Mouse (Mus musculus): ENCODE measurements at regions not wholly inside any gene's neighbourhood (a gene's known extent, or its start where the extent isn't known, plus 50 kb on each side); places are given as distances from the start of the nearest gene placed in this dataset.

DNA sequence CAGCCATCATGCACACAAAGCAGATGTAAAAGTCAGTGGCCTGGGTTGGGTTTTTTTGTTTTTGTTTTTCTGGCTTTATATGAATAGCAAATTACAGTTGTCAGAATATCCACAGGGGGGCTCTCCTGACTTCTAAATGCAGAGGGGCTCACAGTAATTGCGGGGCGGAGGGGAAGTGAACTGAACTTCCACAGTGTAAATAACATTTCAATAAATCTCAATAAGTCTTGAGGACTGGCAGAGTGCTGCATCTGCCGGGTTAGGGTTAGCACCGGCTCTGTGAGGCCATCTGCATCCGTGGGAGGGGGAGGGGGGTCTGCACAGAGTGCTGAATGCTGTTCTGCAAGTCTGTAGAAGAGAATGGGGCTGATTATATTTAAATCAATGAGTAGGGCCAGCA lies 50.3 kb upstream of the Arl4c start:
- peak; percentile 63 for ATAC-seq
- no peak overlapping the region for H3K4me2 ChIP-seq (ENCODE audit: low read length)
- WGBS = 2% methylated on average over 5 of the region's 5 CpGs

DNA sequence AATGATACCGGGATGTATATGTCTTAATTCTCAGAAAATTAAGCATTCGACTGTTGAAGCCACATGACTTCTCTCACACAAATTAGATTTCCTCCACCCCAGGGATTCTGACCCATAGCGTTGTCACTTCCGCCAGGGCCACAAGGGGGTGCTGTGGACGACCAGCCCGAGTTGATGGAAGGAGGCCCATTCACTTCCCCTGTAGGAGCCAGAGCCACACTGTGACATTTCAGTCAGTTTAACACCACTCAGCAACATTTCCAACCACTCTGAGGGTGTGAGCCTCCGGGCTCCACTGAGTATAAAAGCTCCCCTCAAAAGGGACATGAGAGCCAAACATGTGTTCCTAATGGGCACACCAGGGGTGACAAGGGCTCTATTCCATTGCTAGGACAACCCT lies 54.6 kb upstream of the Arl4c start:
- no peaks in the 10 kb centered on the region for H3K36me3 ChIP-seq (ENCODE audit: control insufficient read depth, insufficient read depth, low read length)
- WGBS = 67% methylated on average over 7 of the region's 7 CpGs
- H3K4me1 ChIP-seq (ENCODE audit: control insufficient read depth, insufficient read depth, low read depth, low read length) = peaks cover 10% of the 10 kb centered on the region
- H3K9me3 ChIP-seq (ENCODE audit: control insufficient read depth, low read length) = no peaks in the 10 kb centered on the region
- no peak overlapping the region for H3K9ac ChIP-seq (ENCODE audit: low read depth, low read length)
- H3K4me2 ChIP-seq (ENCODE audit: low read length) = no peak overlapping the region
- peak; percentile 51; the same call in 1 of the 2 replicates for ATAC-seq
- no peak overlapping the region for H3K4me3 ChIP-seq (ENCODE audit: low read length)
- no peaks in the 10 kb centered on the region for H3K27me3 ChIP-seq (replicated peaks; ENCODE audit: control insufficient read depth, insufficient read depth, low read length)
- H3K27ac ChIP-seq (ENCODE audit: low read depth, low read length) = peak overlapping the region; percentile 54

More for the DNA sequence above, 50.3 kb upstream of the Arl4c start:
- H3K27me3 ChIP-seq (replicated peaks; ENCODE audit: control insufficient read depth, insufficient read depth, low read length) = no peaks in the 10 kb centered on the region
- no peak overlapping the region for H3K27ac ChIP-seq (ENCODE audit: low read depth, low read length)
- H3K9ac ChIP-seq (ENCODE audit: low read depth, low read length) = no peak overlapping the region
- H3K36me3 ChIP-seq (ENCODE audit: control insufficient read depth, insufficient read depth, low read length) = no peaks in the 10 kb centered on the region
- peaks cover 6% of the 10 kb centered on the region for H3K4me1 ChIP-seq (ENCODE audit: control insufficient read depth, insufficient read depth, low read depth, low read length)
- H3K9me3 ChIP-seq (ENCODE audit: control insufficient read depth, low read length) = no peaks in the 10 kb centered on the region
- H3K4me3 ChIP-seq (ENCODE audit: low read length) = no peak overlapping the region

DNA sequence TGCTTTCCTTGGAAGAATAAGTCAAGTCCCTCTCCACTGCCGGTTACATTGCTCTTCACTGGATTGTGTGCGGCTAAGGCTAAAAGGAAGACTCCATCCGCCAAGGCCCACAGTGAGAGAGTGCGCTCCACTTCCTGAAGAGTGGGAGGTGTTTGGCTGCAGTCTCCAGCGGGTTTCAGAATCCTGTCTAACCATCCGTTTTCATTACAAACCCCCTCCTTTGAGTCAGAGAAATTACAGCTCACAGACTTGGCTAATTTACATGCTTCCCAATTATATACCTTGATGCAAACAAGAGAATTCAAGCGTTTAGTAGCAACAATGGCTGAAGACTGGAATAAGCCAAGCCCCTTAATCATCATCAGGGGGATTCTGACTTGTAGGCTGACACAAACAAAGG lies 55.1 kb upstream of the Arl4c start:
- 26% methylated on average over 7 of the region's 7 CpGs for WGBS
- ATAC-seq = peak; percentile 64
- no peak overlapping the region for H3K4me3 ChIP-seq (ENCODE audit: low read length)
- peaks cover 10% of the 10 kb centered on the region for H3K4me1 ChIP-seq (ENCODE audit: control insufficient read depth, insufficient read depth, low read depth, low read length)
- peak overlapping the region; percentile 54 for H3K27ac ChIP-seq (ENCODE audit: low read depth, low read length)
- H3K27me3 ChIP-seq (replicated peaks; ENCODE audit: control insufficient read depth, insufficient read depth, low read length) = no peaks in the 10 kb centered on the region
- no peak overlapping the region for H3K9ac ChIP-seq (ENCODE audit: low read depth, low read length)
- H3K36me3 ChIP-seq (ENCODE audit: control insufficient read depth, insufficient read depth, low read length) = no peaks in the 10 kb centered on the region
- no peak overlapping the region for H3K4me2 ChIP-seq (ENCODE audit: low read length)
- H3K9me3 ChIP-seq (ENCODE audit: control insufficient read depth, low read length) = no peaks in the 10 kb centered on the region

DNA sequence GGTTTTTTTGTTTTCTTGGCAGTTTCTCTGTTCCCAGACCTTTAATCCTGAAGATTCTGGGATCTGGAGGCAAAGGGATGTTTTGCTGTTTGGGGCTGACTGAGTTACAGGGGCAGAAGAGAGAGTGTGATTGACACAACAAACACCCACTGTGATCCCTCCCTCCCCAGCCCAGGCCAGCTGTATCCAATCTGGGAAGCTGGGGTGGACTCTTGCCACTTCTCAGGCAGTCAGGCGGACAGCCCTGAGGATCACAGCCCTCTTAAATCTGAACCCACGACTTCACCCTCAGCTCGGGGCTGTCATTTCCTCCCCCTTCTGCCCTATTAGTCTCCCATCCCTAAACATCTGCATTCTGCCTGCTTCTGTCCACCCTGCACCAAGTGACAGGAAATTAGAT lies 55.7 kb upstream of the Arl4c start:
- 27% methylated on average over 3 of the region's 3 CpGs for WGBS
- Histone ChIP-seq H3K4me1 (ENCODE audit: control insufficient read depth, insufficient read depth, low read depth, low read length) (peaks cover 10% of the 10 kb centered on the region), H3K27me3 (replicated peaks; ENCODE audit: control insufficient read depth, insufficient read depth, low read length) (no peaks in the 10 kb centered on the region), H3K9ac (ENCODE audit: low read depth, low read length) (no peak overlapping the region), H3K4me2 (ENCODE audit: low read length) (no peak overlapping the region), H3K27ac (ENCODE audit: low read depth, low read length) (peak overlapping the region; percentile 31; the same call in 1 of the 2 replicates), H3K9me3 (ENCODE audit: control insufficient read depth, low read length) (no peaks in the 10 kb centered on the region), H3K36me3 (ENCODE audit: control insufficient read depth, insufficient read depth, low read length) (no peaks in the 10 kb centered on the region), H3K4me3 (ENCODE audit: low read length) (no peak overlapping the region)
- no peak for ATAC-seq

DNA sequence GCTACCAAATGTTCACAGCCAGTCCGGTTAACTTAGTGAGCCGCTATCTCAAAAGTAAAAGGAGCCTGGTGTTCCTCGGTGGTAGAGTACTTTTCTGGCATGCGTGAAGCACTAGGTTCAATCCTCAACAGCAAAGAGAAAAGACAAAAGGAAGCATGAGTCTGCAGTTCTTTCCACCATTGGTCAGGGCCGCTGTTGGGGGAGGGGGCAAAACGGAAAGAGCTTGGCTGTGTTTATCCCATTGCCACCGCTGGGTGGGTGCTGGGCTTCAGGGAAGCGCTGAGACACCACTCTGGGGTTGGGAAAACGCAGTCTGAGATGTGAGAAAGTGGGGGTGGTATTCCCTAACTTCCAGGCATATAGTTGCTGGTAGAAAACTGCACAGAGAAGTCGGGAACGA lies 58.6 kb upstream of the Arl4c start:
- H3K27ac ChIP-seq (ENCODE audit: low read depth, low read length) = no peak overlapping the region
- H3K36me3 ChIP-seq (ENCODE audit: control insufficient read depth, insufficient read depth, low read length) = no peaks in the 10 kb centered on the region
- 69% methylated on average over 11 of the region's 11 CpGs for WGBS
- ATAC-seq = no peak
- H3K4me3 ChIP-seq (ENCODE audit: low read length) = no peak overlapping the region
- H3K9me3 ChIP-seq (ENCODE audit: control insufficient read depth, low read length) = no peaks in the 10 kb centered on the region
- no peaks in the 10 kb centered on the region for H3K27me3 ChIP-seq (replicated peaks; ENCODE audit: control insufficient read depth, insufficient read depth, low read length)
- H3K4me2 ChIP-seq (ENCODE audit: low read length) = no peak overlapping the region
- no peak overlapping the region for H3K9ac ChIP-seq (ENCODE audit: low read depth, low read length)
- peaks cover 10% of the 10 kb centered on the region for H3K4me1 ChIP-seq (ENCODE audit: control insufficient read depth, insufficient read depth, low read depth, low read length)

DNA sequence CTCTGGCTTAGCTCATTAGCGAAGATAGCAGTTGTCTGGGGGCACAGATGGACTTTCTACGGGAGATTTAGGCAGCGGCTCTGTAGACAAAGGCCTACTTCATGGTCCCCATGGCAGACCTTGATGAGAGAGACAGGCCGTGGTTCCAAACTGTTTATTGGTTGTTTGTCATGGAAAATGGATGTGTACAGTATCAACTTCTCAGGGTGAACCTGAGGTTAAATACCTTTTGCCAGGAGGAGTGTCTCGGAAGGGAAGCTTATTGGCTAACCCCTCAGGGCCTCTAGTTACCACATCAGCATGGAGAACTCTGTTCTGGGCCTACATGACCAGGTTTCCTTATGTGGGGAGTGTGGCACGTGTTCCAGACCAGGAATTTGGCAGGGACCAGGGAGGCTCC lies 59.1 kb upstream of the Arl4c start:
- 72% methylated on average over 6 of the region's 6 CpGs for WGBS
- Histone ChIP-seq H3K27ac (ENCODE audit: low read depth, low read length) (no peak overlapping the region), H3K4me2 (ENCODE audit: low read length) (no peak overlapping the region), H3K9ac (ENCODE audit: low read depth, low read length) (no peak overlapping the region), H3K9me3 (ENCODE audit: control insufficient read depth, low read length) (no peaks in the 10 kb centered on the region), H3K27me3 (replicated peaks; ENCODE audit: control insufficient read depth, insufficient read depth, low read length) (no peaks in the 10 kb centered on the region), H3K4me3 (ENCODE audit: low read length) (no peak overlapping the region), H3K36me3 (ENCODE audit: control insufficient read depth, insufficient read depth, low read length) (no peaks in the 10 kb centered on the region), H3K4me1 (ENCODE audit: control insufficient read depth, insufficient read depth, low read depth, low read length) (peaks cover 10% of the 10 kb centered on the region)
- no peak for ATAC-seq

DNA sequence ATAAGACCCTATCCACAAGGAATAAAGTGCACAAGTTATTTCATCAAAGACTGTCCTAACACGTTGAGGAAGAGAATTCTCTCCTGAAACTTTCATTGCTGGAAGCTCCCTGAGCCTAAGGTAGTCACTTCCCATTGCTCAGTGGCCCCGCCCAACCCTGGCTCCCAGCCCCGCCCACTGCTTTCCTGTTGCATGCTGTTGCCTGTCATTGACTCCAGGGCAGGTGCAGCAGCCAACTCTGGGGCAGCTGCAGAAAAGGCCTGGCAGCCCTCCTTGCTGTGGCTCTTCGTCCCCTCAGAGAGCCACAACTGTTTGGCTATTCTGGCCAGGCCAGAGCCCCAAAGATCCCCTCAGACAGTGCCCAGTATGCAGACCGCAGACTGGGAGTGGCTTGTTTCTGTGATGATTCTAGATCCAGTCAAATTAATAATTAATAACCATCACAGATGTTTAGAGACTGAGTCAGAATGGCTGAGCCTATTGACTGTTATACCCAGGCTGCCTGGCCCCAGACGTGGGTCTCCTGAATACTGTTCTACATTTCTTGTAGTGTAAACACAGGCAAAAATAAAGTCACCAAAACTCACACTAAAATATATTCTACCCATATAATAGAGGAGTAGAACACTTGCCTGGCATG lies 61.8 kb upstream of the Arl4c start:
- 54% methylated on average over 6 of the region's 6 CpGs for WGBS
- H3K9ac ChIP-seq (ENCODE audit: low read depth, low read length) = no peak overlapping the region
- no peaks in the 10 kb centered on the region for H3K9me3 ChIP-seq (ENCODE audit: control insufficient read depth, low read length)
- H3K36me3 ChIP-seq (ENCODE audit: control insufficient read depth, insufficient read depth, low read length) = no peaks in the 10 kb centered on the region
- ATAC-seq = no peak
- H3K4me2 ChIP-seq (ENCODE audit: low read length) = no peak overlapping the region
- no peak overlapping the region for H3K27ac ChIP-seq (ENCODE audit: low read depth, low read length)
- H3K27me3 ChIP-seq (replicated peaks; ENCODE audit: control insufficient read depth, insufficient read depth, low read length) = no peaks in the 10 kb centered on the region
- no peaks in the 10 kb centered on the region for H3K4me1 ChIP-seq (ENCODE audit: control insufficient read depth, insufficient read depth, low read depth, low read length)
- H3K4me3 ChIP-seq (ENCODE audit: low read length) = no peak overlapping the region

DNA sequence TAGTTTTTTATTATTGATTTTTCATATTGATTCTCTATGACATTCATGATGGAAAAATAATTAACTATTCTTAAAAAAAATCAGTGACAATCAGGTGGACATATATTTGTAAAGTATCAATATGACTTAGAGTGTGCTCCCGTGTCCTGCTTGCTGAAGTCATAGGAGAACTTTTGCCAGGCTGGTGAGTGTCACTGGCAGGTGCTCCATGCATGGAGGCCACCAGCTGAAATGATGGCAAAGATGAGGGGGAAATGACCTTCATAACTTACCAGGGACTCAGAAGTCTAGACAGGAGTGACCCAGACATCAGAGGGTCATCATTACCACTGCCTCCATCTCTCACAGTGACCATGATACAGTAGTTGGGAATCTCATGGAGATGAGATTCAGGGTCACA lies 62.5 kb upstream of the Arl4c start:
- Histone ChIP-seq H3K4me2 (ENCODE audit: low read length) (no peak overlapping the region), H3K36me3 (ENCODE audit: control insufficient read depth, insufficient read depth, low read length) (no peaks in the 10 kb centered on the region), H3K4me3 (ENCODE audit: low read length) (no peak overlapping the region), H3K9me3 (ENCODE audit: control insufficient read depth, low read length) (no peaks in the 10 kb centered on the region), H3K27me3 (replicated peaks; ENCODE audit: control insufficient read depth, insufficient read depth, low read length) (no peaks in the 10 kb centered on the region), H3K4me1 (ENCODE audit: control insufficient read depth, insufficient read depth, low read depth, low read length) (no peaks in the 10 kb centered on the region), H3K9ac (ENCODE audit: low read depth, low read length) (no peak overlapping the region), H3K27ac (ENCODE audit: low read depth, low read length) (no peak overlapping the region)
- WGBS = 93% methylated on average over 1 of the region's 1 CpGs
- no peak for ATAC-seq

DNA sequence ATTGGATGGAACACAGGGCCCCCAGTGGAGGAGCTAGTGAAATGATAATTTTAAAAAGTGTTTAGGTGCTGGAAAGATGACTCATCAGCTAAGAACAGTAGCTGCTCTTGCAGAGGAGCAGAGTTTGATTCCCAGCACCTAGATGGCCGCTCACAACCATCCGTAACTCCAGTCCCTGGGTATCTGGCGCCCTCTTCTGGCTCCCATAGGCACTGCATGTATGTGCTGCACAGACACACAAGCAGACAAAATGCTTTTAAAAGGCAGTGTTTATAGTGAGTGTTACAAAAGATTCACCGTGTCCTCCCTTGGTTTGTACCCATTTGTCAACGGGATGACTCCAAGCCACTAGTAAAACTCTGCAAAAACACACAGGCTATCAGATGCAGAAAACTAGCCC lies 75.0 kb upstream of the Arl4c start:
- Histone ChIP-seq H3K4me3 (ENCODE audit: low read length) (no peak overlapping the region), H3K36me3 (ENCODE audit: control insufficient read depth, insufficient read depth, low read length) (no peaks in the 10 kb centered on the region), H3K27me3 (replicated peaks; ENCODE audit: control insufficient read depth, insufficient read depth, low read length) (no peaks in the 10 kb centered on the region), H3K4me2 (ENCODE audit: low read length) (no peak overlapping the region), H3K4me1 (ENCODE audit: control insufficient read depth, insufficient read depth, low read depth, low read length) (no peaks in the 10 kb centered on the region), H3K9me3 (ENCODE audit: control insufficient read depth, low read length) (no peaks in the 10 kb centered on the region), H3K9ac (ENCODE audit: low read depth, low read length) (no peak overlapping the region), H3K27ac (ENCODE audit: low read depth, low read length) (no peak overlapping the region)
- 89% methylated on average over 5 of the region's 5 CpGs for WGBS
- ATAC-seq = no peak

DNA sequence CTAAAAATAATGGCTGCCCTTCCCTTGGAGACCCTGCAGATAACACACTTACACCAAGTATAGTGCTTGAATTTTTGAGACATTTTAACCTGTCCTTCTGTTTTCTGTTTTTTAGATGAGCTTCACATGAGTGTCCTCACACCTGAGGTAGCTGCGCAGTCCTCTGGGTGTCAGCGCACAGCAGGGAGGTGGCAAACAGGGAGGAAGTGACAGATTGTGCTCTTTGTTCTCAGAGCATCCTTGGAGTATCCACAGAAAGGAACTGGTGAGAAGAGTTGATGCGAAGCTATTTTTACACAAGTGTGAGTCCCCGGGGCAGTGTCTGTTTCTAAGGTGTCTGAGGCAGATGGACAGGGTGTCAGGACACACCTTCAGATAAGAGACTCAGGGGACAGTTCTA lies 78.2 kb upstream of the Arl4c start:
- Histone ChIP-seq H3K36me3 (ENCODE audit: control insufficient read depth, insufficient read depth, low read length) (no peaks in the 10 kb centered on the region), H3K4me1 (ENCODE audit: control insufficient read depth, insufficient read depth, low read depth, low read length) (no peaks in the 10 kb centered on the region), H3K9ac (ENCODE audit: low read depth, low read length) (no peak overlapping the region), H3K27me3 (replicated peaks; ENCODE audit: control insufficient read depth, insufficient read depth, low read length) (no peaks in the 10 kb centered on the region), H3K27ac (ENCODE audit: low read depth, low read length) (no peak overlapping the region), H3K9me3 (ENCODE audit: control insufficient read depth, low read length) (no peaks in the 10 kb centered on the region), H3K4me3 (ENCODE audit: low read length) (no peak overlapping the region), H3K4me2 (ENCODE audit: low read length) (no peak overlapping the region)
- 87% methylated on average over 4 of the region's 4 CpGs for WGBS
- ATAC-seq = 0 out of 2 replicates have a peak, but pooled peaks have one; percentile 27

All from hindbrain, embryonic 16.5 days (tissue).